Mouse (Mus musculus): ENCODE measurements around the gene Sapcd2. TPM values are rescaled to one million over a fixed set of nuclear protein-coding genes. Genes with fewer than 3 reads are reported as not detected.
A peak's percentile ranks its signal among the peaks of the same experiment; 100 is the strongest.

The Sapcd2 gene
- total and polyA plus RNA-seq, 2 experiments: not detected

- H3K27me3 ChIP-seq (ENCODE audit: control insufficient read depth, insufficient read depth, low read length): no peaks in the 10 kb centered on the region
Observed at GRCm38 (mm10) chr2:25355419-25356066, 16.6 kb upstream of the Sapcd2 start.

DNA sequence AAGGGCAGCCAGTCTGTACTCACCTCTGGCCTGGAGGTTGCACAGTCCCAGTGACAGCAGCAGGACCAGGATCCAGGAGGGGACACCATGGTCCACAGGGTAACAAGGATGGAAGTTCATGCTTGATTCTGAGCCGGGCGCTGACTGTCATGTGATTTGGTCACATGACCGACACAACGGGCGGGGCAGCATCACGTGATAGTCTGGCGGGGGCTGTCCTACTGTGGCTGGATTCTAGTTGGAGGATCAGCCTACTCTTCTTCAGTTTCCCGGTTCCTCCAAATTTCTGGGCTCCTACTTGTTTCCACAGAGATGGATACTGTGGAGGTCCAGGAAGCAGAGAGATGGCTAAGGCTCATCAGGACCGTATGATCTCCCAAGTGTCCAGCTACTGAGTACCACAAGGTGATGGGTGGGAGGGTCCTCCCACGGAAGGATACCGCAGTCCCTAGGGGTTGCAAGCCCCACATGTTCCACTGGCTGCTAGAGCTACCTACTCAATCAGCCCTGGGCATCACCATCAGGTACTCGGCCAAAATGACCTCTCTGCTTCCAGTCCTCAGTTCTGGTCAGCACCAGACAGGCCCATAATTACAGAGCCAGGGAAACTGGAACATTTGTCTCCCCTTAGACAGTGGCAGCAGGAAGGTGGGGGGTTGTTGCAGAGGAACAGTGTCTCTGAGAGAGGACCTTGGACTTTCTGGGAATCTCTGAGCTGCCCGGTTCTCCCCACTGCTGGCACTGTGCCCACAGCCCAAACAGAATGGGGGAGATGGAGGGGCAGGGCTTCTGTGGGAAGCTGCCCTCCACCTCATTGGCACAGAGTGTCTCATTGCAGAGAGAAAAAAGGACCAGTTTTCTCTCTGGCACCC lies 15.7 kb upstream of the Sapcd2 start, which contains the start of gene Dpp7:
TSS of gene Dpp7 (minus strand) at position 152 of the 872 bp plus-strand sequence.
- Histone ChIP-seq H3K9ac (ENCODE audit: low read depth, low read length) (peak within 1 kb of the TSS; percentile 47), H3K4me1 (ENCODE audit: control insufficient read depth, insufficient read depth, low read length) (peaks cover 13% of the 10 kb centered on the region), H3K79me2 (ENCODE audit: control insufficient read depth, insufficient read depth, low read length) (no peaks in the 10 kb centered on the region), H3K36me3 (ENCODE audit: control insufficient read depth, insufficient read depth, low read length) (peaks cover 2% of the 10 kb centered on the region; the same call in 1 of the 2 replicates), H3K27ac (replicated peaks; ENCODE audit: insufficient read depth, low read depth, low read length) (peak within 1 kb of the TSS; percentile 37; the same call in 1 of the 2 replicates), H3K27me3 (ENCODE audit: control insufficient read depth, insufficient read depth, low read length) (no peaks in the 10 kb centered on the region), H3K4me3 (ENCODE audit: insufficient read depth, low read depth, low read length) (peak within 1 kb of the TSS; percentile 60)
- peak; percentile 71 for DNase-seq (ENCODE audit: extremely low read depth, low read depth, low spot score)
- under 1% methylated on average over 13 of the region's 13 CpGs for WGBS
- TF ChIP-seq POLR2A (IDR thresholded peaks at IDR 0.05; ENCODE audit: extremely low read depth, insufficient read depth, low read length): 0 out of 2 replicates have a peak, but pooled peaks have one; percentile 30
- no peak for TF ChIP-seq CTCF (IDR thresholded peaks at IDR 0.05; ENCODE audit: low read depth, low read length)

More at GRCm38 (mm10) chr2:25355419-25356066, 16.6 kb upstream of the Sapcd2 start:
- Histone ChIP-seq H3K36me3 (ENCODE audit: control insufficient read depth, insufficient read depth, low read length) (peaks cover 2% of the 10 kb centered on the region; the same call in 1 of the 2 replicates), H3K9ac (ENCODE audit: low read depth, low read length) (peak overlapping the region; percentile 47), H3K79me2 (ENCODE audit: control insufficient read depth, insufficient read depth, low read length) (no peaks in the 10 kb centered on the region), H3K4me1 (ENCODE audit: control insufficient read depth, insufficient read depth, low read length) (peaks cover 13% of the 10 kb centered on the region), H3K27ac (replicated peaks; ENCODE audit: insufficient read depth, low read depth, low read length) (no peak overlapping the region), H3K4me3 (ENCODE audit: insufficient read depth, low read depth, low read length) (peak overlapping the region; percentile 60; the same call in 1 of the 2 replicates)
- no peak for DNase-seq (ENCODE audit: extremely low read depth, low read depth, low spot score)
- 32% methylated on average over 18 of the region's 18 CpGs for WGBS
- TF ChIP-seq POLR2A (IDR thresholded peaks at IDR 0.05; ENCODE audit: extremely low read depth, insufficient read depth, low read length): no peak
- no peak for TF ChIP-seq CTCF (IDR thresholded peaks at IDR 0.05; ENCODE audit: low read depth, low read length)

DNA sequence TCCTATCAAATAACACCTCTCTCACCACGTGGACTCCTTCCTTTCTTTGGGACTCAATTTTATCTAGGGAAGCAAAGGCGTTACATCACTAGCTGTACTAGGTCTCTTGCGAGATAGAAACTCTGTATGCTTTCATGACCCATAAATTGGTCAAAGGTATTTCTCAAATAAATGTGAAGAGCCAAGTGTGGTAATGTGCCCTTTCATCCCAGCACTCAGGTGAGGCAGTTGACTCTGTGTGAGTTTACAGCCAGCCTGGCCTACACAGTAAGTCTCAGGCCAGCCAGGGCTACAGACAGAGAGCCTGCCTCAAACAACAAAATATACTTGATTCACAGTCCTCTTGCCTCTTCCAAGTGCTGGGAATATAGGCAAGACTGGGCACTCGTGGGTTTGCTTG lies 12.3 kb upstream of the Sapcd2 start:
- Histone ChIP-seq H3K27ac (replicated peaks; ENCODE audit: insufficient read depth, low read depth, low read length) (peak overlapping the region; percentile 7; the same call in 1 of the 2 replicates), H3K36me3 (ENCODE audit: control insufficient read depth, insufficient read depth, low read length) (no peaks in the 10 kb centered on the region), H3K4me1 (ENCODE audit: control insufficient read depth, insufficient read depth, low read length) (peaks cover 13% of the 10 kb centered on the region), H3K9ac (ENCODE audit: low read depth, low read length) (no peak overlapping the region), H3K27me3 (ENCODE audit: control insufficient read depth, insufficient read depth, low read length) (no peaks in the 10 kb centered on the region), H3K79me2 (ENCODE audit: control insufficient read depth, insufficient read depth, low read length) (no peaks in the 10 kb centered on the region), H3K4me3 (ENCODE audit: insufficient read depth, low read depth, low read length) (no peak overlapping the region)
- DNase-seq (ENCODE audit: extremely low read depth, low read depth, low spot score): peak; percentile 71
- 19% methylated on average over 4 of the region's 4 CpGs for WGBS
- TF ChIP-seq POLR2A (IDR thresholded peaks at IDR 0.05; ENCODE audit: extremely low read depth, insufficient read depth, low read length) (no peak), CTCF (IDR thresholded peaks at IDR 0.05; ENCODE audit: low read depth, low read length) (no peak)

DNA sequence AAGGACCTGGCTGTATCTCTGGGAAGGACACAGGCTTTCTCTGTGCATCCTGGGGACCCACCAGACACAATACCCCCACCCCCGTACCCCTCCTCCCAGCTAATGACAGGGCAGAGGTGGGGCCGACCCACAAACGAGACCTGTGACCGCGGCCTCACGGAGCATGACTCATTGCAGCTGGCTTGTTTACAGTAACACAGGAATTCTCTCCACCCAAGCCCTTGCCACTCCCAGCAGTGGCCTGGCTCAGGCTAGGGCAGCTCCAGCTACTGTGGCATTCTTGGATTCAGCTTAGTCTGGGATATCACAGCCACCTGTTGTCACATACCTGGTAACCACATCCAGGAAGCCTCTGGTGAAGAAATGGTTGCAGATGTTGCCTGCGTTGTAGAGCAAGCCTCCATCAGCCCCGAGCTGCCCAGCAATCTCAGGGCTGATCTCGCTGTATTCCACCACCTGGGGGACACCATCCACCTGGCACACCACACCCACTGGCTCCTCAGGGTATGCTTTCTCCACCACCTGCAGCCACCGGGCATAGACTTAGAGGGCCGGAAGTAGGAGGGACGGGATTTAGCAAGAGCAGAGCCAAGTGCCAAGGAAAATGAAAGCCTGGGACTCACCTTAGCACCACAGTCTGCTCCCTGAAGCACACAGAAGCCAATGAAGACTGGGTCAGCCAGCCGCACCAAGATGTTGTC lies 8.5 kb upstream of the Sapcd2 start:
- no peak overlapping the region for H3K9ac ChIP-seq (ENCODE audit: low read depth, low read length)
- H3K27me3 ChIP-seq (ENCODE audit: control insufficient read depth, insufficient read depth, low read length): no peaks in the 10 kb centered on the region
- H3K4me3 ChIP-seq (ENCODE audit: insufficient read depth, low read depth, low read length): no peak overlapping the region
- DNase-seq (ENCODE audit: extremely low read depth, low read depth, low spot score): no peak
- no peaks in the 10 kb centered on the region for H3K36me3 ChIP-seq (ENCODE audit: control insufficient read depth, insufficient read depth, low read length)
- TF ChIP-seq POLR2A (IDR thresholded peaks at IDR 0.05; ENCODE audit: extremely low read depth, insufficient read depth, low read length): no peak
- TF ChIP-seq CTCF (IDR thresholded peaks at IDR 0.05; ENCODE audit: low read depth, low read length): no peak
- H3K27ac ChIP-seq (replicated peaks; ENCODE audit: insufficient read depth, low read depth, low read length): no peak overlapping the region
- WGBS: 46% methylated on average over 13 of the region's 13 CpGs
- H3K4me1 ChIP-seq (ENCODE audit: control insufficient read depth, insufficient read depth, low read length): peaks cover 2% of the 10 kb centered on the region; the same call in 1 of the 2 replicates
- no peaks in the 10 kb centered on the region for H3K79me2 ChIP-seq (ENCODE audit: control insufficient read depth, insufficient read depth, low read length)

- H3K27ac ChIP-seq (replicated peaks; ENCODE audit: insufficient read depth, low read depth, low read length): no peak overlapping the region
- no peak overlapping the region for H3K9ac ChIP-seq (ENCODE audit: low read depth, low read length)
- H3K27me3 ChIP-seq (ENCODE audit: control insufficient read depth, insufficient read depth, low read length): no peaks in the 10 kb centered on the region
- no peaks in the 10 kb centered on the region for H3K79me2 ChIP-seq (ENCODE audit: control insufficient read depth, insufficient read depth, low read length)
- 0 out of 2 replicates have a peak overlapping the region, but pooled peaks have one; percentile 86 for H3K4me3 ChIP-seq (ENCODE audit: insufficient read depth, low read depth, low read length)
- no peaks in the 10 kb centered on the region for H3K36me3 ChIP-seq (ENCODE audit: control insufficient read depth, insufficient read depth, low read length)
- WGBS: 94% methylated on average over 4 of the region's 4 CpGs
- DNase-seq (ENCODE audit: extremely low read depth, low read depth, low spot score): no peak
- peaks cover 2% of the 10 kb centered on the region; the same call in 1 of the 2 replicates for H3K4me1 ChIP-seq (ENCODE audit: control insufficient read depth, insufficient read depth, low read length)
- TF ChIP-seq POLR2A (IDR thresholded peaks at IDR 0.05; ENCODE audit: extremely low read depth, insufficient read depth, low read length) (no peak), CTCF (IDR thresholded peaks at IDR 0.05; ENCODE audit: low read depth, low read length) (no peak)
Observed at GRCm38 (mm10) chr2:25364313-25364712, 7.8 kb upstream of the Sapcd2 start.

Measured in liver, adult 2 months (tissue).